Mouse (Mus musculus): ENCODE measurements around the gene Gm35549. TPM values are rescaled to one million over a fixed set of nuclear protein-coding genes. Genes with fewer than 3 reads are reported as not detected.

The Gm35549 gene
- total RNA-seq, 2 experiments from 2014 or later = not detected

DNA sequence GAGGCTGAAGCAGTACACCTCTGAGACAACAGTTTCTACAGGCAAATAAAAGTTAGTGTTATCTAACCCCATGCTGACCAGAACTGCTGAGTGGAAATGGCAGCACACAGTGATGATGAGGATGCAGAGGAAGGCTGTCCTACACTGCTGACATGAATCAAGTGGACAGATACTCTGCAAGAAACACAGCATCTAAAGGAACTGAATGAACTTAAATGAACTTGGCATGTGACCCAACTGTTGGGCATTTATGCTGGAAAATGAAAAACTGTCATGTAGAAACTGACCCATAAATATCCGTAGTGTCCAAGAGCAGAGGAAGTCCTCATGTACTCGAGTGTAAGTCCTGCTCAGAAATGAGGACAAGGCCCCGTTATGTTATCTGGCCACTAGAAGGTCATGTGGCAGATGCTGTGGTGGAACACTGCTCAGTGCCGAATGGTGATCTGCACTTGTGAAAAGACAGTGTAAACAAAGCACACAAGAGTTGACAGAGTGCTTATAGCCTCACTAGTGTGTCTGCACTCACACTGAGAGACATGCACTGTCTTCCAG is 13.9 kb downstream of the Gm35549 start:
- DNase-seq (ENCODE audit: low spot score in 2 of 2) = no peak

DNA sequence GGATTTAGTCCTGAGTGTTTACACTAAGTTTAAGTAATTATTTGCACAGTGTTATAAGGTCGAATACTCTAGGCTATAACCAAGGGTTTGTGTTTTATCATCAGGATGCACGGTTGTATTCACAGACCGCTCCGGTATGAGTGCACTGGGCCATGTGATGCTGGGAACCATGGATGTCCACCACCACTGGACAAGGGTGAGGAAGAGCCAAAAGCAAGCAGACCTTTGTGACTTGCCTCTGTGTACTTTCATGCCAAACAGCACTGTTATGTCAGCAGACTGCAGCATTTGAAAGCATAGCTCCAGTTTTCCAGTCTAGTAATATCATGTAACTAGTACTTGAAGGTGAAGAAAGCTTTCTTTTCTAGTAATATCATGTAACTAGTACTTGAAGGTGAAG is 17.1 kb downstream of the Gm35549 start:
- DNase-seq (ENCODE audit: low spot score in 2 of 2) = no peak

DNA sequence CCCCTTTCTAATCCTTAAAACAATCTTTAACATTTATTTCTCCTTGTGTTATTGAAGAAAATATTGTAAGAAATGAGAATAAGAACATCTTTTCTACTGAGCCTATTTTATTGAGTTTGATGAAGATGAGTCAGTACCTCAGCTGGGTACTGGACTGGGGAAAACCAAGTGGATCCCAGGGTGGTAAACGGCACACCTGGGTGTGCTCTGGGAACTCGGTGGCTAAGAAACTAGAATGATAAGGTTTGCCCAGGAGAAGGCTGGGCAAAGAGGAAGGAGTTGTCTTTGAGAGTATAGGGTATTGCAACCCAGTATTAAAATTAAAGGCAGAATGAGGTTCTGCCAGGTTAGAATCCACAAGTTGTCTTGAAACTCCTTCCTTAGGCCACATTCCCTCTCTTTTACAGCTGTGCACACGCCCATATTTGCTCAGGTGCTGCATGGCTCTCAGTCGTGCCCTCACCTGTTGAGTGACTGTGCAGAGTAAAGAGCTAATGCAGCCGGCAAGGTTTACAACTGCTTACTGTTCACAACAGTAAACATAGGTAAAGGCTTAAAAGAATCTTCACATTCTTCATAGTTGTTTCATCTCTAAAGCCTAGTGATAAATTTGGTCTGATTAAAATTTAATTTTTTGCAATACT is 20.3 kb downstream of the Gm35549 start:
- no peak for DNase-seq (ENCODE audit: low spot score in 2 of 2)

DNA sequence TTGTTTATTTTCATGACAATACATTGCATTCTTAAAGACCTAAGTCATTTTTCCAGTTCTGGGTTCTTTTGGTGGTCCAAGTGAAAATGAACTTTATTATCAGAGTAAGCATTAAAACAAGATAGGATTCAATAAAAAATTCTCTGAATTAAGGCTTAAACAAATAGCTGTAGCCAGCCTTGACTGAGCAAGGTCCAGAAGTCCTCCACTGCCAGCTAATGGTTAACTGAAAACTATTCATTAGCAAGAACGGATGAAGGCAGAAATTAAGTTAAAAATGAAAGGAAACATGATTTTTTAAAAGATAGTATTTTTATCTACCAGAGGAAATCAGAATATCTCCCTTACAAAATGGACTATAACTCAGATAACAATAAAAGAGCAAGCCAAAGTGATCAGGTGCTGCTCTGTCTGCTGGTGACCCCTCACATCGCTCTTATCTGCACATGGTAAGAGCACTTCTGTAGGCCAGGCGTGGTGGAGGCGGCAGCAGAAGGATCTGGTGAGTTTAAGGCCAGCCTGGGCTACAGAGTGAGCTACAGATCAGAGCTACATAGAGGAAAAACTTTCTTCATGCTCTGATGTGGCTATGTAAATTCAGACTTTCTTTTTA is 28.5 kb downstream of the Gm35549 start:
- no peak for DNase-seq (ENCODE audit: low spot score in 2 of 2)

DNA sequence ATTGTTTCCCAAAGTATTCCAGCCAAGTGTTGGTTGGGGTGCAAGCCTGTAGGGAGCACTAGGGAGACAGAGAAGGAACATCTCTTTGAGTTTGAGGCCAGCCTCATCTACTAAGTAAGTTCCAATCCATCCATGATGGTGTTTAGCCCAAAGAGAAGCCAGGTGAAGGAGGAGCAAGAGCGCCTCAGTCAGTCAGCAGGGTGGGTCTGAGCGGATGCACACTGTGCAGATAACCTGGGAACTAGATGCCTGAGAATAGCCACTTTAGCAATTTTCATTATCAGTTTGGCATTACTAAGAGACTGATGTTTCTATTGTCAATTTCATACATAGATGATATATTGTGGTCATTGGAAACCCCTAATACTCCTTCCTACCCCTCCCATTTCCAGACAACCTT is 29.1 kb downstream of the Gm35549 start:
- DNase-seq (ENCODE audit: low spot score in 2 of 2) = no peak

DNA sequence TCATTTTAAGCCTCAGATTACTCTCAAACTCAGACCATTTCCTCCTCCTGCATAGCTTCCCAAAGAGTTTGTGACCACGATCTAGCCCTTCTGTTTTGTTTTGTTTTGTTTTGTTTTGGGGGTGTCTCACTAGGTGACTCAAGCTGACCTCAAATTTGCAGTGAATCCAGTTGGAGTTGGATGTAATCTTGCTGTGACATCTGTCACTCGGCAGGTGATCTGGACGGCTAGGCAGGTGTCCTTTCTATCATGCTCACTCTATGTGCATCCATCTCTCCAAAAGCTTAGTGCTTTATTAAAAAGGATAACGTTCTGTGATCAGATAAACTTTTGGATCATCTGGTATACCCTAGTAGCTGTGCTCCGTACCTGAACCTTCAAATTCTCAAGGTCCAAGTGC is 31.4 kb downstream of the Gm35549 start:
- no peak for DNase-seq (ENCODE audit: low spot score in 2 of 2)

DNA sequence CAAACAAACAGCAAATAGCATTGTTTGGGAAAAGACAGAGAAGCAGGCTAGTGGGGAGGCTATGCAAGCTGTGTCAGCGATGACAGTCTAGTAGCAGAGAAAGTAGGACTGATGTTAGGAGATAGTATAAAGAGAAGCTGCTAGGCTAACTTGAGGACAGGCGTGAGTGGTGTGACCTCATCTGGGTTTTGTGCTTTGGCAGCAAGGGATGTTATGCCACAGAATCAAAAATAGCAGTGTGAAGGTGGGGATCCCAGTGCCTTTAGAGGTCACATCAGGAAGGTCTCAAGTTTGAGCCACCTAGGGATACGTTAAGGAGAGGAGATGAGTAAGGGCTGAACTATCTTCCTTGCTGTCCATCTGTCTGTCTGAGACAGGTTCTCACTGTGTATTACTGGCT is 33.6 kb downstream of the Gm35549 start:
- no peak for DNase-seq (ENCODE audit: low spot score in 2 of 2)

DNA sequence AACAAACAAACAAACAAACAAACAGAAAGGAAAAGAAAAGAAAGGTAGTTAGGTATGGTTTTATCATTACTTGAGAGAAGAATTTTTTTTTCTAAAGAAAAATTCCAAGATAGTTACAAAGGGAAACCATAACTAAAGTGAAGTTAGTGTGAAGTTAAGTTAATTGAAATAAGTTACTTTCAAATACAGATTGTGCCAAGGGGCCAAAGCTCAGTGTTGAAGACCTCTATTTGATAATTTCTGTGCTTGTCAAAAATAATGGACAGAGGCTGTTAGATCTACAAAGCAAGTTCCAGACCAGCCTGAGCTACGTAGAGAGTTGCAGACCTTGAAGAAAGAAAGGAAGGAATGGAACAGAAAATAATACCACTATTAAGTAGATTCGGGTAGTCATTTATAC is 36.6 kb downstream of the Gm35549 start:
- DNase-seq (ENCODE audit: low spot score in 2 of 2) = no peak

DNA sequence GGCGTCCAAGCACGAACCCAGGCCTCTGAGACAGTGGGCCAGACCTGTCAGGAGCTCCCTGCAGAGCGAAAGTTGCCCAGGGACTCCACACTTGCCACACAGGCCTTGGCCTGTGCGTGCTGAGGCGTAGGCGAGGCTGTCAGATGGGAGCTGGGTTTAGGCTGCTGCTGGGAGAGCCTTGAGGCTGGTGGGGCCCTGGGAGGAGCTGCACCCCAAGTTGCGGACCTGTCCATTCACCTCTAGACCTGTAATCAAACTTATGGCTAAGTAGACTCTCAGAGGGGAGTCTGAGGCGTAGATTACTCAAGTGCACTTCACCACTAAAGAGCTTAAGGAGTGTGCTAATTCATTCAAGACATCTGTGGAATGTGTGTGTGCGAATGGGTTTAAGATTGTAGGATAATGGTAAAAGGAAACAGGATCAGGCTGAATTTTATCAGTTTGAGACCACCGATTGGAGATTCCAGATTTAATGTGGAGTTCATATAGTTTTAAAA is 37.9 kb downstream of the Gm35549 start:
- DNase-seq (ENCODE audit: low spot score in 2 of 2) = no peak

DNA sequence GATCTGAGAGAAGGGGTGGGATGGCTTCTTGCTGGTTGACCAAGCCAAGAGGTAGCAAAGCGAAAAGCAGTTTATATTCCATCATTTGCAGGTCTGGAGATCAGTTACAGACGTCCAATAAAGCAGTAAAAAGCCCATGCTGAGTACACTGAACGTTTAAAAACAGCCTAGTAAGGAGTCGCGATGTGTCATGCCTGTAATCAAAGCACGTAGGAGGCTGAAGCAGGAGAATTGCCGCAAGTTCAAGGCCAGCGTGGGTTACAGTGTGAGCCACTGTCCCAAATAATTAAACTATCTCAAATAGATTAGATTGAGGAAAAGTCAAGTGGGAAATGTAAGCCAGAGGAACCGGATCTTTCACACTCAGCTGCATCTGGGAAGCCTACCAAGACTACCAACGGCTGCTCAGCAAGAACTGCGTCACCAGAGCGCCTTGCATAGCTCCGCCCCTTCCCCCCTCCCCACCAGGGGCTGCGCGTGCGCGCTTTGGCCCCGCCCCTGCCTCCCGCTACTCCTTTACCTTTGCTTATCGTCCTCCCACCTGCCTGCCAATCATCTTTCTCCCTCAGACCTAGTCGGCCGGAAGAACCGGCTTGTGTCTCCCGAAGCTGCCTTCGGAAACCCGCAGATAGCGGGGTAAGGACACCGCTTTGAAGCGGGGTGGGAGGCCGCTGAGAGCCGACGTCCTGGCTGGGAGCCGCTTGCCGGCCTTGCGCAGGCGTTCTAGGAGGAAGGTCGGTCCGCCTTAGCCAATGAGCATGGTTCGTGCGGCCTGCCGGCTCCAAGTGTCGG is 38.6 kb downstream of the Gm35549 start, which contains the start of gene Tcaim:
Gene Tcaim, plus strand, starts transcription at position 487 of the 792 bp plus-strand sequence.
- DNase-seq (ENCODE audit: low spot score in 2 of 2) = peak; percentile 86 to 90

DNA sequence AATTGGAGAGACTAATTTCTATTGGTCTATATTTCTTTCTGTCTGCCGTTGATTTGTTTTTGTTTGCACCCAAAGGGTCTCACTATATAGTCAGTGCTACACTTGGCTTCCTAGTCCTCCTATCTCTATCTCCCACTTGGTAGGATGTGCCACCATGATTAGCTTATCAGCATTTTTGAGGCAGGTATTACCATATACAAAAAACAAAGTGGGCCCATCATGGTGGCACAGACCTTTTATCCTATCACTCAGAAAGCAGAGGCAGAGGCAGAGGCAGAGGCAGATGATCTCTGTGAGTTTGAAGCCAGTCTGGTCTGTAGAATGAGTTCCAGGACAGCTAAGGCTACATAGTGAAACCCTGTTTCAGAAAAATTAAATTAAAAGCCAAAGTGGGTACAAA is 57.3 kb downstream of the Gm35549 start:
- no peak for DNase-seq (ENCODE audit: low spot score in 2 of 2)

DNA sequence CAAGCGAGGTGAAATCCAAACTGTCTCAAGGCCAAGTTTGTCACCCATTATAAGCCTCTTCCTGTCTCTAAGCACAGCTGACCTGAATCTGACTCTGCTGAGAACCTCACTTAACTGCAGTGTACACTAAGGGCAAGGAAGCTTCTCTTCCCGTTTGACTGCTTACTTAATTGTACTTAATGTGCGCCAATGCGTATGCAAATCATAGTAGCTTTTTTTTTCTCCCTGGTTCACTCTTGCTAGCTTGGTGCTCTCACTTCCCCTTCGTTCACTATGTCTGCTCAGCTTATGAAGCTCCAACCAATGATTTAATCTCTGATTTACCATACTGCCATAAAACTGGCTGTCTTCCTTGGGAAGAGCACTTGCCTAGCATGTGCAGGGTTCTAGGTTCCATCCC is 58.6 kb downstream of the Gm35549 start:
- DNase-seq (ENCODE audit: low spot score in 2 of 2) = no peak

Other genes starting within 250 kb of the Gm35549 start
- gene Topaz1, start 96.7 kb downstream of the Gm35549 start, total RNA-seq (2021) = not detected
- gene Tcaim, start 38.5 kb downstream of the Gm35549 start, total RNA-seq (2021) = 10 to 100 TPM; 20.0 to 26.3 TPM
- 100 to 1,000 TPM in 1 of 2 experiments, 10 to 100 TPM in 1; 83.7 to 121 TPM for gene Zfp445, start 22.0 kb upstream of the Gm35549 start, total RNA-seq (2021)
- 1 to 10 TPM; 4.5 to 6.2 TPM for gene Zkscan7, start 41.6 kb upstream of the Gm35549 start, total RNA-seq (2021)
- 1 to 10 TPM; 3.3 to 4.2 TPM for gene Zfp105, start 79.0 kb upstream of the Gm35549 start, total RNA-seq (2021)
- 10 to 100 TPM; 15.4 to 17.6 TPM for gene 1110059G10Rik, start 107.0 kb upstream of the Gm35549 start, total RNA-seq (2021)
- under 1 TPM; 0.66 to 0.86 TPM for gene Kif15, start 107.0 kb upstream of the Gm35549 start, total RNA-seq (2021)
- gene Tmem42, start 177.3 kb upstream of the Gm35549 start, total RNA-seq (2021) = 10 to 100 TPM; 14.5 to 20.3 TPM
- gene Tgm4, start 190.7 kb upstream of the Gm35549 start, total RNA-seq (2021) = under 1 TPM; 0.48 to 0.86 TPM